Mouse (Mus musculus): ENCODE data around the gene Prkcz. TPM values are rescaled to one million over a fixed set of nuclear protein-coding genes. Genes with fewer than 3 reads are reported as not detected.

Prkcz gene
- polyA plus RNA-seq, 1 experiment from 2014 or later: 6.8 TPM

DNA sequence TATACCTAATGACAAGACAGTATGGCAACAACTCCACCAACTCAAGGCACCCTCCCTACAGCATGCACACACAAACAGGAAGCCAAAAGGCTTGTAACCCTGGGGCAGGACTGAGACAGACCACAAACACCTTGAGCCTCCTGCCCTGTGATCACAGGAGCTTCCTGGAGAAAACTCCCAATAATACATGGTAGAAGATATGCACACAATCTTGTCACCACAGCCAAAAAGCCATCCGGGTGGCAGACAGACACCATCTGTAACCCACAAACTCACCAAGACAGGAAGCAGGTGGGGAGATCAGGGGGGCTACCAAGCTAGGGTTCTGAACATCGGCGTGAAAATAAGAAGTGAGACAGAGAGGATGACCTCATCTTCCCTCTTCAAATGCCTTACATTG, 8.6 kb downstream of the Prkcz start:
- 53% methylated on average over 3 of the region's 3 CpGs for WGBS
- Histone ChIP-seq H3K27me3 (replicated peaks; ENCODE audit: control insufficient read depth, insufficient read depth, low read length) (peaks cover 3% of the 10 kb centered on the region; the same call in 1 of the 2 replicates), H3K4me1 (replicated peaks; ENCODE audit: control insufficient read depth, insufficient read depth, low read length) (no peaks in the 10 kb centered on the region), H3K9me3 (ENCODE audit: control insufficient read depth, low read length) (no peaks in the 10 kb centered on the region), H3K36me3 (ENCODE audit: control insufficient read depth, insufficient read depth, low read length) (no peaks in the 10 kb centered on the region), H3K4me3 (ENCODE audit: low read depth, low read length) (no peak overlapping the region), H3K9ac (ENCODE audit: low read depth, low read length) (no peak overlapping the region), H3K4me2 (no peak overlapping the region), H3K27ac (ENCODE audit: low read depth, low read length) (no peak overlapping the region)
- DNase-seq (ENCODE audit: low spot score) (no peak), ATAC-seq (replicated peaks; ENCODE audit: low FRiP score) (no peak)

DNA sequence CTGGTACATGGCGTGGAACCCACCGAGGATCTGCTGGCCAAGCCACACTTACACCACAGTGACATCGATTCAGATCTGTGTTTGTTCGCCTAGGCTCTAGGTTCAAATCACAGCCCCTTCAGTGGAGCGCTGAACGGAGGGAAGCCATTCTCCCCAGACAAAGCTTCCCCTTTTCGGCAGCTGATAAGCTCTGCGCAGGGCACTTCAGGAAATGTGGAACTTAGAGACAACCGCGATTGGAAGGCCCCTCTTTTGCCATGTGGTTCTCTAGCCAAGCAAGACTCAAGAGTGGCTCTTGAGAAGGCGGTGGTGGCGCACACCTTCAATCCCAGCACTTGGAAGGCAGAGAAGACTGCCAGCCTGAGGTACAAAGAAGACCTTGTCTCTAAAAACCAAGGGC, 14.8 kb downstream of the Prkcz start:
- no peak for DNase-seq (ENCODE audit: low spot score)
- 42% methylated on average over 12 of the region's 12 CpGs for WGBS
- no peaks in the 10 kb centered on the region for H3K9me3 ChIP-seq (ENCODE audit: control insufficient read depth, low read length)
- ATAC-seq (replicated peaks; ENCODE audit: low FRiP score): no peak
- H3K27ac ChIP-seq (ENCODE audit: low read depth, low read length): no peak overlapping the region
- no peak overlapping the region for H3K9ac ChIP-seq (ENCODE audit: low read depth, low read length)
- no peak overlapping the region for H3K4me3 ChIP-seq (ENCODE audit: low read depth, low read length)
- peaks cover 39% of the 10 kb centered on the region for H3K27me3 ChIP-seq (replicated peaks; ENCODE audit: control insufficient read depth, insufficient read depth, low read length)
- H3K4me2 ChIP-seq: no peak overlapping the region
- no peaks in the 10 kb centered on the region; the same call in 1 of the 2 replicates for H3K4me1 ChIP-seq (replicated peaks; ENCODE audit: control insufficient read depth, insufficient read depth, low read length)
- no peaks in the 10 kb centered on the region for H3K36me3 ChIP-seq (ENCODE audit: control insufficient read depth, insufficient read depth, low read length)

DNA sequence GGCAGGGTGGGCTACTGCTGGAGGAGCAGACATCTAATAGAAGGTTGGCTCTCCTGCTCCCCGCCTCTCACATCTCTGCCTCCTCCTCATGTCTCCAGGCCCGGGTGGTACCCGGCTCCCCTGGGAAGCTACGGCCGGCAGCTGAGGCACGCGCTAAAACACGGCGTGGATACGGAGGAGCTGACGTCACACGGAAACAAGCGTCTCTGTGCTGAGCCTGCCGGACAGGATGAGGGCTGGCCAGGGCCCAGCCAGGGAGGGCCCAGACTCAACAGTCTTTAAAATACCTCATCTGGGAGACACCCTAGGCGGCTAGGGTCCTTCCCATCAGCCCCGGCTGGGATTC, 15.6 kb downstream of the Prkcz start:
- Histone ChIP-seq H3K4me3 (ENCODE audit: low read depth, low read length) (peak overlapping the region; percentile 45), H3K4me2 (peak overlapping the region; percentile 69), H3K36me3 (ENCODE audit: control insufficient read depth, insufficient read depth, low read length) (no peaks in the 10 kb centered on the region), H3K9ac (ENCODE audit: low read depth, low read length) (no peak overlapping the region), H3K27ac (ENCODE audit: low read depth, low read length) (no peak overlapping the region), H3K27me3 (replicated peaks; ENCODE audit: control insufficient read depth, insufficient read depth, low read length) (peaks cover 39% of the 10 kb centered on the region), H3K4me1 (replicated peaks; ENCODE audit: control insufficient read depth, insufficient read depth, low read length) (no peaks in the 10 kb centered on the region; the same call in 1 of the 2 replicates), H3K9me3 (ENCODE audit: control insufficient read depth, low read length) (no peaks in the 10 kb centered on the region)
- DNase-seq (ENCODE audit: low spot score) (no peak), ATAC-seq (replicated peaks; ENCODE audit: low FRiP score) (no peak; the same call in 1 of the 2 replicates)
- 7% methylated on average over 16 of the region's 16 CpGs for WGBS

DNA sequence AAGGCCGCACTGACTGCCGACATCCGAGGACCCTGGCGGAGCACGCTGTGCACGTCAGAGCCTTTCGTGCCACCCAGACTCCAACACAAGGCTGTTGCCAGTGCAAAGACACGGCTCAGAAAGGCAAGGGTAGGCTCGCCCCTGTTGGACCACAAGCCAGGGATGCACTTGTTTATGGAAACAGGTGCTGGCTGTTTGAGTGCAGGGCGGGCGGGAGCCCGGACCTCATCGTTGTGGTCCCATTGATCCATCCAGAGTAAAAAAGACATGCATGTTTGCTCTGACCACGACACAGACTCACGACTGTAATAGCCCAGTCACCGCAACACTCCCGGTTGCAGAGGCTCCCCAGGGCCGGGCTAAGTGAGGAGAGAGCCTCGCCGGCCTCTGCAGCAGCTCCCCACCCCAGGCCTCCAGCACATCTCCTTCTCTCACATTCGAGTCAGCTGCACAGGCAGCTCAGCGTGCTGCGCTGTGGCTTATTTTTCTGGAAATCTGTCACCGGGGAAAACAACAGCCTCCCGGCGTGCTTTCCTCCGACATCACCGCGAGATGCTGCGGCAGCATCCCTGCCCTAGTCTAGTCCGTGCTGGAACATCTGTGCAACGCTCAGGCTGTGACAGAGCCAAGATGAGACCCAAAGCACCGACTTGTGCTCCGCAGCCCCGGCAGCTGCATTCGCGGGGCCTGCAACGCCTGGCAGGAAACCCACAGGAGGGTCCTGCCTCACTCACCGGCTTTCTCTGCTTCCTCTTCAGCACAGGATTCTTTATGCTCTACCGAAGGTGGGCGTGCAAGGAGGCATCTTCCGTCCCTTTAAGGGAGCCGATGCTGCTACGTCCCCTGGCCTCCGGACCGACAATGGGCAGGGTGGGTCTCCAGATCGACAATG, 16.2 kb downstream of the Prkcz start:
- WGBS: 17% methylated on average over 47 of the region's 47 CpGs
- H3K36me3 ChIP-seq (ENCODE audit: control insufficient read depth, insufficient read depth, low read length): no peaks in the 10 kb centered on the region
- peak overlapping the region; percentile 45 for H3K4me3 ChIP-seq (ENCODE audit: low read depth, low read length)
- DNase-seq (ENCODE audit: low spot score) (no peak), ATAC-seq (replicated peaks; ENCODE audit: low FRiP score) (no peak)
- H3K4me1 ChIP-seq (replicated peaks; ENCODE audit: control insufficient read depth, insufficient read depth, low read length): no peaks in the 10 kb centered on the region; the same call in 1 of the 2 replicates
- H3K4me2 ChIP-seq: peak overlapping the region; percentile 69
- no peak overlapping the region for H3K9ac ChIP-seq (ENCODE audit: low read depth, low read length)
- peaks cover 39% of the 10 kb centered on the region for H3K27me3 ChIP-seq (replicated peaks; ENCODE audit: control insufficient read depth, insufficient read depth, low read length)
- H3K9me3 ChIP-seq (ENCODE audit: control insufficient read depth, low read length): no peaks in the 10 kb centered on the region
- no peak overlapping the region for H3K27ac ChIP-seq (ENCODE audit: low read depth, low read length)

DNA sequence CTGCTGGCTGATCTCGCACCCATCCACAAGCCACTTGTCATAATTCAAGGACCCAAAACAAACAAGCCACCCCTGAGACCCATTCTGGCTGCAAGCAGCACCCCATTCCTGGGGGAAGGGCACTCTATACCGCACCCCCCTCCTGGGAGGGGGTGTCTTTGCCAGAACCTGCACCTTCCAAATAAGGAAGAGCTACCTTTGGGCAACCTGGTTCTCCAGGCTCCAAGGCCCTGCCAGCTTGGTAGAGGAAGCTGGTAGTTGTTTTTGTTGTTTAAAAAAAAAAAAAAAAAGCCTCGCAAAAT, 16.9 kb downstream of the Prkcz start:
- Histone ChIP-seq H3K9ac (ENCODE audit: low read depth, low read length) (no peak overlapping the region), H3K36me3 (ENCODE audit: control insufficient read depth, insufficient read depth, low read length) (no peaks in the 10 kb centered on the region), H3K4me3 (ENCODE audit: low read depth, low read length) (no peak overlapping the region), H3K4me2 (no peak overlapping the region), H3K4me1 (replicated peaks; ENCODE audit: control insufficient read depth, insufficient read depth, low read length) (no peaks in the 10 kb centered on the region; the same call in 1 of the 2 replicates), H3K27me3 (replicated peaks; ENCODE audit: control insufficient read depth, insufficient read depth, low read length) (peaks cover 39% of the 10 kb centered on the region), H3K9me3 (ENCODE audit: control insufficient read depth, low read length) (no peaks in the 10 kb centered on the region), H3K27ac (ENCODE audit: low read depth, low read length) (no peak overlapping the region)
- ATAC-seq (replicated peaks; ENCODE audit: low FRiP score): no peak
- DNase-seq (ENCODE audit: low spot score): no peak
- 41% methylated on average over 3 of the region's 3 CpGs for WGBS

DNA sequence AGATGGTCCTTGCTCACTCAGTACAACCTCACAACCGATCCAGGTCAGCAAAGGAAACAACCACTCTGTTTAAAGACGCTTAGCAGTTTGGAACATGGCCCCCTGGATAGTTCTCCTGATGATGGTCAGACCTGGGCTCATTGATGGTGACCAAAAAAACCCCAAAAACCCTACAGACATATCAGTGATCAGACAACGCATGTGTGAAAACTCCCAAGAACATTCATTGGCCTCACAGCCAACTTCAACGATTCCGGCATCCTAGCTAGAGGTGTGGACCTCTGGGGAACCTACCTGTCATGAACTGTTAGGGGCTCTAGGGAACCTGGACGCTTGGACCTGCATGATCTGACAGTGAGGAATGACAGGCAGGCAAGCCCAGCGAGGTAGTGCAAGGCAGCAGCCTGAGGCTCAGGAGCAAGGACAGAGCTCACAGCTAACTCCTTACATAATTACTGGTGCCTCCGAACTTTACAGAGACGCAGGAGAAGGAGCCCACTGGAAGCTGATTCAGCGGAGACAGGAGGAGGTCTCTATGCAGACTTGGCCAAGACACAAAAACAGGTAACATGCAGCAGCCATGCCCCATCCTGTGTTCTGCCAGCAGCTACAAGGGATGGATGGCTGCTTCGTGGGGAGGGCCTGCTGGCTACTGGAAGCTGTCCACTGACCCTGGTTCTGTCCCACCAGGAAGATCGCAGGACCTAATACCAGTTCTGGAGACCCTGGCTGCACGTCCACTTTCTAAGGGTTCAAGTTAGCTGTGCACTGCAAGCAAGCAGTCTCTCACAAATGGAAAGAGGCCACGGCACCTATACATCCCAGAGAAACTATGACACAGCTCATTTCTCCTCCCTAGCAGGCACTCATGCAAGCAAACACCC, 17.5 kb downstream of the Prkcz start:
- Histone ChIP-seq H3K36me3 (ENCODE audit: control insufficient read depth, insufficient read depth, low read length) (no peaks in the 10 kb centered on the region), H3K4me3 (ENCODE audit: low read depth, low read length) (no peak overlapping the region), H3K9me3 (ENCODE audit: control insufficient read depth, low read length) (no peaks in the 10 kb centered on the region), H3K9ac (ENCODE audit: low read depth, low read length) (no peak overlapping the region), H3K4me2 (no peak overlapping the region), H3K4me1 (replicated peaks; ENCODE audit: control insufficient read depth, insufficient read depth, low read length) (no peaks in the 10 kb centered on the region; the same call in 1 of the 2 replicates), H3K27ac (ENCODE audit: low read depth, low read length) (no peak overlapping the region), H3K27me3 (replicated peaks; ENCODE audit: control insufficient read depth, insufficient read depth, low read length) (peaks cover 39% of the 10 kb centered on the region)
- no peak for ATAC-seq (replicated peaks; ENCODE audit: low FRiP score)
- WGBS: 73% methylated on average over 14 of the region's 14 CpGs
- no peak for DNase-seq (ENCODE audit: low spot score)

DNA sequence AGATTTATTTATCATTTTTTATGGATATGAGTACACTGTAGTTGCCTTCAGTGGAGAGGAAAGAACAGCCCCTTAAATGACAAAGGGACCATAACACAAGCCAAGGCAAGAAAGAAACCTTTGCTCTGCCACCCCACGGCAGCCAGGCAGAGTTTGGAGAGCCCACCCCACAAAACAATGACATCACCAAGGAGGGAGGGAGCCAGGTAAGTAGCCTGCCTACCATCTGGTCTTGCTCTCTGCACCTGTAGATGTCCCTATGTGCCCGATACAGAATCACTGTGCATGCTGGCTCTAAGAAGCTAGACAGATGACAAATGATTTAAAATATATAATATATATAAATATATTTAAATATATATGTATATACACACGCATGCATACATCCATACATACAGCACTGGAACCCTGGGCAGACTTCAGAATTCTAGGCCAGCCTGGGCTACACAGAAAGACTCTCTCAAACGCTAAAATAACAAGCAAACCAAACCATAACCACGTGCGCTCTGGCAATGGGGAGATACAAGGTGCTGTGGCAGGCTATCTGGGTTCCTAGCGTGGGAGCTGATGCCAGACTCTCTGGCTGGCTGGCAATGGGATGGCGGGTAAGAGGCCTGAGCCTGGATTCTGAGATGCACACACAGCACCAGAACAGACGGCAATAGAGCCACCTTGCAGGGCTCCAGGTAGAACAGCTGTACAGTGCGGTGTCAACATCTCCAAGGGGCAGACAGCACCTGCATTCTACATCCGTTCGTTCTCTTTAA, 24.7 kb downstream of the Prkcz start:
- Histone ChIP-seq H3K4me2 (no peak overlapping the region), H3K9me3 (ENCODE audit: control insufficient read depth, low read length) (no peaks in the 10 kb centered on the region), H3K27ac (ENCODE audit: low read depth, low read length) (no peak overlapping the region), H3K9ac (ENCODE audit: low read depth, low read length) (no peak overlapping the region), H3K4me3 (ENCODE audit: low read depth, low read length) (no peak overlapping the region), H3K36me3 (ENCODE audit: control insufficient read depth, insufficient read depth, low read length) (no peaks in the 10 kb centered on the region), H3K27me3 (replicated peaks; ENCODE audit: control insufficient read depth, insufficient read depth, low read length) (no peaks in the 10 kb centered on the region; the same call in 1 of the 2 replicates), H3K4me1 (replicated peaks; ENCODE audit: control insufficient read depth, insufficient read depth, low read length) (no peaks in the 10 kb centered on the region)
- no peak for DNase-seq (ENCODE audit: low spot score)
- ATAC-seq (replicated peaks; ENCODE audit: low FRiP score): no peak
- 81% methylated on average over 12 of the region's 12 CpGs for WGBS

DNA sequence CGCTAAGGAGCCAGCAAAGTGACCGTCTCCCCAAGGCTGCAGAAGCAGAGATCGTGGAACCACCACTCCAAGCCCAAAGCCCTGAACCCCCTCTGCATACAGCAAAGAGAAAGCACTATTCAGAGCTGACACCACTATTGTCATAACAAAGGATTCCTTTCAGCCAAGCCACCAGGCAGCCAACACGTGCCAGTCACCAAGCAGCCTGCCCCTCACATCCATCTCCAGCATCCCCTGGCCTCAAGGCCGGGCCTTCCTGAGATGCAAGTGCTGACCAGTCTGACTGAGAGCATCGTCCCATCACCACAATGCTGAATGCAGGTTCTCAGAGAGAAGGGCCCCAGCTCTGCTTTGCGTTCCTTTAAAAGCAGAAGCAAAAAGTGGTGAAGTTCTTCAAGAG, 28.9 kb downstream of the Prkcz start:
- ATAC-seq (replicated peaks; ENCODE audit: low FRiP score): no peak
- no peak overlapping the region for H3K9ac ChIP-seq (ENCODE audit: low read depth, low read length)
- no peaks in the 10 kb centered on the region for H3K9me3 ChIP-seq (ENCODE audit: control insufficient read depth, low read length)
- H3K4me3 ChIP-seq (ENCODE audit: low read depth, low read length): no peak overlapping the region
- no peaks in the 10 kb centered on the region for H3K4me1 ChIP-seq (replicated peaks; ENCODE audit: control insufficient read depth, insufficient read depth, low read length)
- DNase-seq (ENCODE audit: low spot score): no peak
- H3K27me3 ChIP-seq (replicated peaks; ENCODE audit: control insufficient read depth, insufficient read depth, low read length): no peaks in the 10 kb centered on the region
- no peak overlapping the region for H3K4me2 ChIP-seq
- H3K27ac ChIP-seq (ENCODE audit: low read depth, low read length): no peak overlapping the region
- 75% methylated on average over 7 of the region's 7 CpGs for WGBS
- H3K36me3 ChIP-seq (ENCODE audit: control insufficient read depth, insufficient read depth, low read length): no peaks in the 10 kb centered on the region

Measured in liver, embryonic 11.5 days (tissue).